In genomic region chr4:134372294-134372747, GRCm38 (mm10) we compare ENCODE assay signal across 8 mouse cellular contexts. TPM values are rescaled to one million over a fixed set of nuclear protein-coding genes. Genes with fewer than 3 reads are reported as not detected.
DNase-seq lines count a peak whose midpoint lies in the region; ATAC-seq lines count a peak whose summit lies in the region.

No protein-coding gene starts in this region.

- intact Hi-C loops in left cerebral cortex, postnatal 14 days (cut with DNase I), result no loop called here

- peak; percentile 40 for DNase-seq in adipocyte (ENCODE audit: low spot score)
- peak; percentile 84 for DNase-seq in embryo, embryonic 10 days (ENCODE audit: low spot score)
- DNase-seq in gastrocnemius, postnatal 10 days, result peak; percentile 82
- DNase-seq in induced T-regulatory cell, adult 2 months (ENCODE audit: low read depth), result peak; percentile 82
- DNase-seq in left cerebral cortex, postnatal 14 days (ENCODE audit: low spot score in 2 of 2), result peak; percentile 85 to 89
- DNase-seq in right cerebral cortex, postnatal 36 days (ENCODE audit: low spot score in 2 of 2), result peak; percentile 79 to 85

- peak; percentile 94 for ATAC-seq in megakaryocyte progenitor cell, adult 5-6 weeks (replicated peaks; ENCODE audit: poor library complexity)
- no peak for ATAC-seq in erythroid progenitor cell, adult 5-6 weeks (replicated peaks; ENCODE audit: low FRiP score, poor library complexity, severe bottlenecking)

RNA-seq across cellular contexts. Expression of gene Extl1, which starts 11.3 kb away (rescaled TPM):
- total RNA-seq in gastrocnemius, postnatal 10 days (2021), result 10 to 100 TPM; 24.7 to 27.4 TPM
- total RNA-seq in left cerebral cortex, postnatal 14 days (2021), result 10 to 100 TPM; 52.3 to 53.7 TPM
- not detected in 2 replicates for total RNA-seq in megakaryocyte progenitor cell, adult 5-6 weeks (2015)
- not detected in 2 replicates for total RNA-seq in megakaryocyte progenitor cell, adult 5-6 weeks (2017)
- not detected in 2 replicates for total RNA-seq in erythroid progenitor cell, adult 5-6 weeks (2015; ENCODE audit: low replicate concordance)
- not detected in 2 replicates for total RNA-seq in erythroid progenitor cell, adult 5-6 weeks (2017; ENCODE audit: low replicate concordance)

RNA-seq across cellular contexts. Expression of gene Pafah2, which starts 23.8 kb away (rescaled TPM):
- 1 to 10 TPM; 2.4 to 2.9 TPM for total RNA-seq in gastrocnemius, postnatal 10 days (2021)
- total RNA-seq in left cerebral cortex, postnatal 14 days (2021), result 10 to 100 TPM; 10.9 to 12.3 TPM
- 14.0 and 21.2 TPM in 2 replicates for total RNA-seq in megakaryocyte progenitor cell, adult 5-6 weeks (2015)
- total RNA-seq in megakaryocyte progenitor cell, adult 5-6 weeks (2017), result 14.5 and 16.2 TPM in 2 replicates
- 1.8 and 4.2 TPM in 2 replicates for total RNA-seq in erythroid progenitor cell, adult 5-6 weeks (2015; ENCODE audit: low replicate concordance)
- total RNA-seq in erythroid progenitor cell, adult 5-6 weeks (2017; ENCODE audit: low replicate concordance), result 0.77 and 5.4 TPM in 2 replicates

RNA-seq across cellular contexts. Expression of gene Slc30a2, which starts 29.3 kb away (rescaled TPM):
- total RNA-seq in gastrocnemius, postnatal 10 days (2021), result under 1 TPM; 0.29 to 0.66 TPM
- under 1 TPM in 1 of 2 experiments, not detected in 1; 0.17 TPM for total RNA-seq in left cerebral cortex, postnatal 14 days (2021)
- total RNA-seq in megakaryocyte progenitor cell, adult 5-6 weeks (2015), result 0.07 and 0.15 TPM in 2 replicates
- not detected in 2 replicates for total RNA-seq in megakaryocyte progenitor cell, adult 5-6 weeks (2017)
- total RNA-seq in erythroid progenitor cell, adult 5-6 weeks (2015; ENCODE audit: low replicate concordance), result not detected in 2 replicates
- total RNA-seq in erythroid progenitor cell, adult 5-6 weeks (2017; ENCODE audit: low replicate concordance), result not detected in 2 replicates

RNA-seq across cellular contexts. Expression of gene Trim63, which starts 57.4 kb away (rescaled TPM):
- total RNA-seq in gastrocnemius, postnatal 10 days (2021), result 100 to 1,000 TPM in 1 of 2 experiments, 10 to 100 TPM in 1; 78.5 to 107 TPM
- under 1 TPM; 0.40 to 0.86 TPM for total RNA-seq in left cerebral cortex, postnatal 14 days (2021)
- not detected in 2 replicates for total RNA-seq in megakaryocyte progenitor cell, adult 5-6 weeks (2015)
- total RNA-seq in megakaryocyte progenitor cell, adult 5-6 weeks (2017), result not detected in 2 replicates
- total RNA-seq in erythroid progenitor cell, adult 5-6 weeks (2015; ENCODE audit: low replicate concordance), result not detected in 2 replicates
- not detected in 2 replicates for total RNA-seq in erythroid progenitor cell, adult 5-6 weeks (2017; ENCODE audit: low replicate concordance)

Comparison
In these comparisons a context has a peak if more than half of its experiments do, and no peak if none do; other contexts are left out.
1. RNA of gene Extl1, which starts 11.3 kb away (total RNA-seq): 52.3 to 53.7 TPM in left cerebral cortex, postnatal 14 days and 24.7 to 27.4 TPM in gastrocnemius, postnatal 10 days; not detected in megakaryocyte progenitor cell, adult 5-6 weeks and not detected in erythroid progenitor cell, adult 5-6 weeks; every median in the first group is over 10 times any median in the second.
2. Peak in every context shown above with its lines, with median percentiles within 50 percentile points of each other: DNase-seq.